Mouse (Mus musculus) testis, adult 2 months (tissue): ENCODE measurements around the gene Asxl1. TPM values are rescaled to one million over a fixed set of nuclear protein-coding genes. Genes with fewer than 3 reads are reported as not detected.

ENCODE experiments used
- H3K27ac ChIP-seq: fragments of 200-500 bp; 2 replicates; pipeline ENCODE4 v1.5.1; 2012; ENCODE audit warnings: low read depth, low read length; ENCODE audit not compliant: control insufficient read depth, insufficient read depth
- H3K27me3 ChIP-seq: fragments of 200-500 bp; 2 replicates; pipeline ENCODE4 v1.6.1; 2012; ENCODE audit warnings: mild to moderate bottlenecking, low read length, moderate library complexity; ENCODE audit not compliant: control insufficient read depth, insufficient read depth
- H3K36me3 ChIP-seq: fragments of 200-500 bp; 2 replicates; pipeline ENCODE4 v1.6.1; 2012; ENCODE audit warnings: mild to moderate bottlenecking, low read length; ENCODE audit not compliant: control insufficient read depth, insufficient read depth
- H3K4me1 ChIP-seq: fragments of 200-500 bp; 2 replicates; pipeline ENCODE4 v1.6.1; 2012; ENCODE audit warnings: low read length; ENCODE audit not compliant: control insufficient read depth, insufficient read depth
- H3K4me3 ChIP-seq: fragments of 200-500 bp; 2 replicates; pipeline ENCODE4 v1.5.1; 2012; ENCODE audit warnings: low read depth, mild to moderate bottlenecking, low read length, moderate library complexity, mixed read lengths; ENCODE audit not compliant: control insufficient read depth
- CTCF ChIP-seq: fragments of 200-500 bp; IDR thresholded peaks from 2 replicates; pipeline ENCODE4 v1.5.1; 2012; ENCODE audit warnings: low read depth, mild to moderate bottlenecking, inconsistent platforms, low read length, moderate library complexity; ENCODE audit not compliant: control insufficient read depth, insufficient read depth, insufficient replicate concordance
- POLR2A ChIP-seq: fragments of 200-500 bp; IDR thresholded peaks from 2 replicates; pipeline ENCODE4 v1.6.1; 2012; ENCODE audit warnings: low read depth, mild to moderate bottlenecking, inconsistent platforms, low read length, moderate library complexity; ENCODE audit not compliant: control insufficient read depth
- polyA plus RNA-seq: library from polyadenylated mRNA; depleted of rRNA; stranded (reverse); fragments of >200 nt; gene quantifications from 2 replicates; pipeline ENCODE4 v1.2.3, GENCODE M21; 2012

Asxl1 gene
- polyA plus RNA-seq, 1 experiment, result 28.7 TPM

- Histone ChIP-seq H3K4me3 (no peak overlapping the region), H3K36me3 (no peaks in the 10 kb centered on the region; the same call in 1 of the 2 replicates), H3K27ac (no peak overlapping the region), H3K27me3 (no peaks in the 10 kb centered on the region), H3K4me1 (no peaks in the 10 kb centered on the region)
- TF ChIP-seq POLR2A, result no peak
- no peak for TF ChIP-seq CTCF
Observed at GRCm38 (mm10) chr2:153333822-153334232, 11.8 kb upstream of the Asxl1 start.

- Histone ChIP-seq H3K27me3 (no peaks in the 10 kb centered on the region), H3K36me3 (no peaks in the 10 kb centered on the region; the same call in 1 of the 2 replicates)
- TF ChIP-seq POLR2A, result no peak
- TF ChIP-seq CTCF, result no peak
Observed at GRCm38 (mm10) chr2:153334281-153334680, 11.3 kb upstream of the Asxl1 start.

GRCm38 (mm10) chr2:153336117-153336516, 9.5 kb upstream of the Asxl1 start:
- Histone ChIP-seq H3K27me3 (no peaks in the 10 kb centered on the region), H3K4me1 (no peaks in the 10 kb centered on the region), H3K36me3 (no peaks in the 10 kb centered on the region; the same call in 1 of the 2 replicates), H3K4me3 (no peak overlapping the region), H3K27ac (no peak overlapping the region)
- TF ChIP-seq CTCF (no peak), POLR2A (no peak)

More at GRCm38 (mm10) chr2:153334281-153334680, 11.3 kb upstream of the Asxl1 start:
- no peak overlapping the region for H3K27ac ChIP-seq
- H3K4me3 ChIP-seq, result no peak overlapping the region
- no peaks in the 10 kb centered on the region for H3K4me1 ChIP-seq

GRCm38 (mm10) chr2:153338361-153339350, 7.0 kb upstream of the Asxl1 start:
- no peak for TF ChIP-seq CTCF
- TF ChIP-seq POLR2A, result no peak

GRCm38 (mm10) chr2:153342166-153342565, 3.5 kb upstream of the Asxl1 start:
- TF ChIP-seq CTCF (no peak), POLR2A (no peak)
- Histone ChIP-seq H3K27ac (no peak overlapping the region), H3K4me1 (no peaks in the 10 kb centered on the region), H3K27me3 (no peaks in the 10 kb centered on the region), H3K4me3 (no peak overlapping the region), H3K36me3 (no peaks in the 10 kb centered on the region; the same call in 1 of the 2 replicates)

More at GRCm38 (mm10) chr2:153338361-153339350, 7.0 kb upstream of the Asxl1 start:
- Histone ChIP-seq H3K4me1 (no peaks in the 10 kb centered on the region), H3K27ac (no peak overlapping the region), H3K4me3 (no peak overlapping the region), H3K36me3 (no peaks in the 10 kb centered on the region; the same call in 1 of the 2 replicates), H3K27me3 (no peaks in the 10 kb centered on the region)

- H3K27ac ChIP-seq, result no peak overlapping the region
Observed at GRCm38 (mm10) chr2:153342602-153343001, 3.0 kb upstream of the Asxl1 start.

GRCm38 (mm10) chr2:153343191-153343590, 2.4 kb upstream of the Asxl1 start:
- TF ChIP-seq CTCF, result no peak
- no peak for TF ChIP-seq POLR2A
- H3K4me3 ChIP-seq, result no peak overlapping the region
- H3K27me3 ChIP-seq, result no peaks in the 10 kb centered on the region
- H3K27ac ChIP-seq, result no peak overlapping the region
- H3K36me3 ChIP-seq, result no peaks in the 10 kb centered on the region; the same call in 1 of the 2 replicates
- H3K4me1 ChIP-seq, result no peaks in the 10 kb centered on the region

More at GRCm38 (mm10) chr2:153342602-153343001, 3.0 kb upstream of the Asxl1 start:
- H3K4me1 ChIP-seq, result no peaks in the 10 kb centered on the region
- H3K4me3 ChIP-seq, result no peak overlapping the region
- TF ChIP-seq POLR2A, result no peak
- no peaks in the 10 kb centered on the region; the same call in 1 of the 2 replicates for H3K36me3 ChIP-seq
- H3K27me3 ChIP-seq, result no peaks in the 10 kb centered on the region
